Mouse (Mus musculus) left cerebral cortex, postnatal 36 days (tissue): Measurements from ENCODE around the gene Rbm15. TPM values are rescaled to one million over a fixed set of nuclear protein-coding genes. Genes with fewer than 3 reads are reported as not detected.
"Not testable (repeated sequence)": the region's sequence is repeated elsewhere in the genome, so short reads cannot be mapped to it uniquely, and the experiment has no call there.

Experiments used
- DNase-seq, 2 experiments: peaks; one replicate each; pipeline ENCODE4 v3.0.0; 2021 to 2022; ENCODE audit warnings: low spot score in 2 of 2, mixed read lengths in 1 of 2
- intact Hi-C: fragments of 180-260 bp; cut with DNase I; formaldehyde crosslinking; loops from one replicate; pipeline ENCODE4 v1.15.1; 2025
- total RNA-seq, 2 experiments: library from RNA; stranded (reverse); gene quantifications; 2 replicates each; pipeline ENCODE4 v1.2.3; 2021

The Rbm15 gene
- total RNA-seq, 2 experiments from 2014 or later = 24.2 to 30.0 TPM

GRCm38 (mm10) chr3:107332960-107333380, 503 bp downstream of the Rbm15 start:
- DNase-seq = peak; percentile 95 to 96
- intact Hi-C loops = loop anchor here (5.0 kb wide), 1 partner anchor 56 kb away; the partner anchor contains the start of gene Lamtor5

GRCm38 (mm10) chr3:107332127-107332959, 1.1 kb downstream of the Rbm15 start:
- peak; percentile 66 to 73 for DNase-seq
- intact Hi-C loops = loop anchor here (5.0 kb wide), 1 partner anchor 55 kb away; the partner anchor contains the start of gene Lamtor5

GRCm38 (mm10) chr3:107331746-107332126, 1.7 kb downstream of the Rbm15 start:
- intact Hi-C loops = loop anchor here (5.0 kb wide), 1 partner anchor 54 kb away; the partner anchor contains the start of gene Lamtor5
- DNase-seq = no peak

GRCm38 (mm10) chr3:107330503-107331424, 2.7 kb downstream of the Rbm15 start:
- DNase-seq = no peak
- intact Hi-C loops = loop anchor here (5.0 kb wide), 1 partner anchor 53 kb away; the partner anchor contains the start of gene Lamtor5

- intact Hi-C loops = no loop called here
Measured at GRCm38 (mm10) chr3:107326442-107326841, 7.0 kb downstream of the Rbm15 start.

GRCm38 (mm10) chr3:107321776-107322175, 11.7 kb downstream of the Rbm15 start:
- no peak for DNase-seq
- intact Hi-C loops = no loop called here

More at GRCm38 (mm10) chr3:107326442-107326841, 7.0 kb downstream of the Rbm15 start:
- DNase-seq = no peak

- no peak for DNase-seq
- intact Hi-C loops = no loop called here
Measured at GRCm38 (mm10) chr3:107321141-107321540, 12.3 kb downstream of the Rbm15 start.

GRCm38 (mm10) chr3:107317338-107317737, 16.1 kb downstream of the Rbm15 start:
- intact Hi-C loops = no loop called here
- DNase-seq = no peak

GRCm38 (mm10) chr3:107296917-107297316, 36.6 kb downstream of the Rbm15 start:
- intact Hi-C loops, DNase-seq: not testable (repeated sequence)

- intact Hi-C loops = no loop called here
- DNase-seq = no peak
Measured at GRCm38 (mm10) chr3:107295672-107296360, 37.7 kb downstream of the Rbm15 start.

- intact Hi-C loops = no loop called here
- no peak for DNase-seq
Measured at GRCm38 (mm10) chr3:107290764-107291381, 42.6 kb downstream of the Rbm15 start, which contains the start of gene Slc16a4. Slc16a4 (plus strand) TSS chr3:107291230.

- DNase-seq = no peak
- intact Hi-C loops = no loop called here
Measured at GRCm38 (mm10) chr3:107287346-107287745, 46.1 kb downstream of the Rbm15 start.

- DNase-seq = no peak
- intact Hi-C loops = no loop called here
Measured at GRCm38 (mm10) chr3:107286123-107286522, 47.4 kb downstream of the Rbm15 start.

GRCm38 (mm10) chr3:107278479-107279269, 54.8 kb downstream of the Rbm15 start, which contains the start of gene Lamtor5:
Lamtor5 (plus strand) TSS chr3:107278858.
- DNase-seq = peak; percentile 93 to 95
- intact Hi-C loops = loop anchor here (2.0 to 5.0 kb wide), 2 partner anchors 54 to 182 kb away; partner anchors contain the start of gene Rbm15

GRCm38 (mm10) chr3:107276626-107277025, 56.8 kb downstream of the Rbm15 start:
- DNase-seq = no peak
- intact Hi-C loops = loop anchor here (5.0 kb wide), 1 partner anchor 56 kb away; the partner anchor contains the start of gene Rbm15

- intact Hi-C loops = loop anchor here (5.0 kb wide), 1 partner anchor 56 kb away; the partner anchor contains the start of gene Rbm15
- no peak for DNase-seq
Measured at GRCm38 (mm10) chr3:107275996-107276395, 57.5 kb downstream of the Rbm15 start.
